Mouse (Mus musculus): ENCODE data around the gene Adgrg5. TPM values are rescaled to one million over a fixed set of nuclear protein-coding genes. Genes with fewer than 3 reads are reported as not detected.

Gene Adgrg5
- polyA plus RNA-seq, 1 experiment from 2014 or later: 0.09 TPM

Other genes starting within 250 kb of the Adgrg5 start
- gene Pllp, start 227.4 kb upstream of the Adgrg5 start, polyA plus RNA-seq (2016; fragmentation: Nextera tagmentation; extraction: Ambion mirVana): 0.13 TPM in 1 of 2 replicates, not detected in the other
- gene Ccl22, start 178.1 kb upstream of the Adgrg5 start, polyA plus RNA-seq (2016; fragmentation: Nextera tagmentation; extraction: Ambion mirVana): not detected in 2 replicates
- gene Cx3cl1, start 151.7 kb upstream of the Adgrg5 start, polyA plus RNA-seq (2016; fragmentation: Nextera tagmentation; extraction: Ambion mirVana): 13.1 and 15.2 TPM in 2 replicates
- 0.75 TPM in 1 of 2 replicates, not detected in the other for gene Ccl17, start 113.2 kb upstream of the Adgrg5 start, polyA plus RNA-seq (2016; fragmentation: Nextera tagmentation; extraction: Ambion mirVana)
- 118 and 121 TPM in 2 replicates for gene Coq9, start 85.4 kb upstream of the Adgrg5 start, polyA plus RNA-seq (2016; fragmentation: Nextera tagmentation; extraction: Ambion mirVana)
- 102 and 109 TPM in 2 replicates for gene Ciapin1, start 85.3 kb upstream of the Adgrg5 start, polyA plus RNA-seq (2016; fragmentation: Nextera tagmentation; extraction: Ambion mirVana)
- gene Polr2c, start 66.2 kb upstream of the Adgrg5 start, polyA plus RNA-seq (2016; fragmentation: Nextera tagmentation; extraction: Ambion mirVana): 122 and 126 TPM in 2 replicates
- gene Dok4, start 47.4 kb upstream of the Adgrg5 start, polyA plus RNA-seq (2016; fragmentation: Nextera tagmentation; extraction: Ambion mirVana): 53.3 and 54.2 TPM in 2 replicates
- gene Ccdc102a, start 5.6 kb upstream of the Adgrg5 start, polyA plus RNA-seq (2016; fragmentation: Nextera tagmentation; extraction: Ambion mirVana): 26.2 and 28.2 TPM in 2 replicates
- 4.9 and 6.0 TPM in 2 replicates for gene Adgrg1, start 51.1 kb downstream of the Adgrg5 start, polyA plus RNA-seq (2016; fragmentation: Nextera tagmentation; extraction: Ambion mirVana)
- 2.7 and 3.1 TPM in 2 replicates for gene Adgrg3, start 94.0 kb downstream of the Adgrg5 start, polyA plus RNA-seq (2016; fragmentation: Nextera tagmentation; extraction: Ambion mirVana)
- gene Drc7, start 131.4 kb downstream of the Adgrg5 start, polyA plus RNA-seq (2016; fragmentation: Nextera tagmentation; extraction: Ambion mirVana): not detected in 2 replicates
- gene Katnb1, start 157.5 kb downstream of the Adgrg5 start, polyA plus RNA-seq (2016; fragmentation: Nextera tagmentation; extraction: Ambion mirVana): 18.4 and 25.8 TPM in 2 replicates